Mouse (Mus musculus) embryonic fibroblast, embryonic 13.5 days (primary cell): ENCODE data around the gene Ctns.

Experiments
- CTCF ChIP-seq: IDR thresholded peaks from 2 replicates; pipeline ENCODE4 v1.5.1; 2011; ENCODE audit warnings: mild to moderate bottlenecking, control low read depth, low read length, moderate library complexity, borderline replicate concordance; ENCODE audit not compliant: insufficient read depth
- POLR2A ChIP-seq: IDR thresholded peaks from 2 replicates; pipeline ENCODE4 v1.6.1; 2011; ENCODE audit warnings: low read depth, mild to moderate bottlenecking, control low read depth, low read length, moderate library complexity

DNA sequence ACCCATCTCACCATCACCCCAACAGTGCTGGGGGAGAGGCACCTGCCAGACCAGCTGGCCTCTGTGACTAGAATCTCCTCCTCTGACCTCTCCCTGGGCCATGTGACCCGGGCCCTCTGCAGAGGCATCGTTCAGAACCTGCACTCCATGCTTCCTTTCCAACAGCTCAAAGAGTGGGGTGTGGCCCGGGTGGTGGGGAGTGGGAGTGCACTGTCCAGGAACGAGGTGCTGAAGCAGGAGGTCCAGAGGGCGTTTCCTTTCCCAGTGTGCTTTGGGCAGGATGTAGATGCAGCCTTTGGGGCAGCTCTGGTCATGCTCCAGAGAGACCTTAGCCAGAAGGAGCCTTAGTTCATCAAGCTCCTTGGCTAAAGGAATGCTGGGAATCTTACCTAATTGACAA, 24.0 kb upstream of the Ctns start:
- TF ChIP-seq CTCF (no peak), POLR2A (no peak)
